Mouse (Mus musculus): ENCODE data around the gene Ascc1. TPM values are rescaled to one million over a fixed set of nuclear protein-coding genes. Genes with fewer than 3 reads are reported as not detected.
A peak's percentile ranks its signal among the peaks of the same experiment; 100 is the strongest.
"Not testable (repeated sequence)": the region's sequence is repeated elsewhere in the genome, so short reads cannot be mapped to it uniquely, and the experiment has no call there.

Ascc1 gene
- polyA plus RNA-seq, 1 experiment from 2014 or later = 37.2 TPM

DNA sequence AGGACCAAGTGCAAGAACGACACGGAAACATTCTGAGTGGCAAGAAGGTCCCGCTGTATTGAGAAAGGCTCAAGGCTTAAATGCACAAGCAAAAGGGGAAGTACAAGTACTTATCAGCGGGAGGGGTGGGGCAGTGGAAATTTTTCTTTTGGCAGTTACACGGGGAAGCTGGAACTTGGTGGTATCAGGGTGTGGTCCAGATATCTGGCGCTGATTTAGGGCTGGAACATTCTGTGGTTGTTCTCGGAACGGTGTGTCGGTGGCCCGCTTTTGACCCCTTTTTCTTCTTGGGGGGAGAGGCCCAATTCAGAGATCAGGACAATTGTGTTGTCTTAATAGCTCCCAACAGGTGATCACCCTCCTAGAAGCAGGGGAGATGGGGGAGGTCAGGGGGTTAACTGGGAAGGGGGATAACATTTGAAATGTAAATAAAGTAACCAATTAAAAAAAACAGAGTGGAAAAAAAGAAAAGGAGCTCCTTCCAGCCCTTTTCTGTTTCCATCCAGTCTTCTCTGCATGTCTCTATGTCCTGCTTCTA lies 145.0 kb downstream of the Ascc1 start:
- WGBS = 72% methylated on average over 10 of the region's 10 CpGs
- not testable (repeated sequence) for ATAC-seq (replicated peaks; ENCODE audit: low FRiP score); H3K9me3 ChIP-seq (ENCODE audit: control insufficient read depth, low read length)

DNA sequence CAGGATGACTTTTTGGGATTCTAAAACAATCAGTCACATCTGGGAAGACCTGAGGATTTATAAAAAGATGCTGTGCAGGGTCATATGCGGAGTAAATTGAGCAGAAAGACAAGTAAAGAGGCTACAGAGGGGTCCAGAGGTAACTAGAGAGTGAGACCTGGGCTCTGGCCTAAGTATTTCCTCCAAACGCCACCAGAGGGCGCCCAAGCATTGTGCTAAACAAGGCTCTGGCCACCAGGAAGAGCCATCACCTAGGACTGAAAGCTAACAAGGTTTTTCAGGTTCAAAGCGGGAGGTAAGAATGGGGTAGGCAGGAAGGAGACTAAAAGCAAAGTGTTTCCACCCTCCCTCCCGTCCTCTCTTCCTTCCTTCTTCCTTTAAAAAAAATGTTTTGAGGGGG lies 145.5 kb downstream of the Ascc1 start:
- Histone ChIP-seq H3K4me3 (ENCODE audit: low read depth, low read length) (no peak overlapping the region), H3K9me3 (ENCODE audit: control insufficient read depth, low read length) (no peaks in the 10 kb centered on the region), H3K4me1 (replicated peaks; ENCODE audit: control insufficient read depth, insufficient read depth, low read length) (no peaks in the 10 kb centered on the region; the same call in 1 of the 2 replicates), H3K36me3 (ENCODE audit: control insufficient read depth, insufficient read depth, low read length) (no peaks in the 10 kb centered on the region), H3K27me3 (replicated peaks; ENCODE audit: control insufficient read depth, insufficient read depth, low read length) (no peaks in the 10 kb centered on the region), H3K27ac (ENCODE audit: low read depth, low read length) (no peak overlapping the region), H3K4me2 (no peak overlapping the region), H3K9ac (ENCODE audit: low read depth, low read length) (no peak overlapping the region)
- ATAC-seq (replicated peaks; ENCODE audit: low FRiP score) (no peak), DNase-seq (ENCODE audit: low spot score) (peak; percentile 68)
- 4% methylated on average over 5 of the region's 5 CpGs for WGBS

More for the DNA sequence above, 145.0 kb downstream of the Ascc1 start:
- not testable (repeated sequence) for H3K36me3 ChIP-seq (ENCODE audit: control insufficient read depth, insufficient read depth, low read length); H3K4me2 ChIP-seq; H3K4me3 ChIP-seq (ENCODE audit: low read depth, low read length); H3K9ac ChIP-seq (ENCODE audit: low read depth, low read length); H3K27me3 ChIP-seq (replicated peaks; ENCODE audit: control insufficient read depth, insufficient read depth, low read length); H3K27ac ChIP-seq (ENCODE audit: low read depth, low read length); H3K4me1 ChIP-seq (replicated peaks; ENCODE audit: control insufficient read depth, insufficient read depth, low read length); DNase-seq (ENCODE audit: low spot score)

Small RNA genes lying within 50 kb of the gene (microRNA-seq; reads per million reads assigned to microRNA genes)
- not detected for gene Mir6906 (ENCODE audit: borderline number of aligned reads)

Other genes with a start within 250 kb of the Ascc1 start
- 27.4 and 30.2 TPM in 2 replicates for gene Dnajb12, start 123.2 kb upstream of the Ascc1 start, polyA plus RNA-seq (2014; fragmentation: Nextera tagmentation; extraction: Ambion mirVana)
- gene Ddit4, start 51.0 kb upstream of the Ascc1 start, polyA plus RNA-seq (2014; fragmentation: Nextera tagmentation; extraction: Ambion mirVana) = 2.7 and 4.3 TPM in 2 replicates
- 77.4 and 80.0 TPM in 2 replicates for gene Anapc16, start 330 bp downstream of the Ascc1 start, polyA plus RNA-seq (2014; fragmentation: Nextera tagmentation; extraction: Ambion mirVana)
- gene Spock2, start 103.4 kb downstream of the Ascc1 start, polyA plus RNA-seq (2014; fragmentation: Nextera tagmentation; extraction: Ambion mirVana) = 0.44 and 0.52 TPM in 2 replicates
- 0.48 and 0.60 TPM in 2 replicates for gene Chst3, start 216.5 kb downstream of the Ascc1 start, polyA plus RNA-seq (2014; fragmentation: Nextera tagmentation; extraction: Ambion mirVana)